Mouse (Mus musculus) kidney, adult 2 months (tissue): ENCODE results near the gene Fem1a.

ENCODE experiments used
- CTCF ChIP-seq: fragments of 200-500 bp; conservative IDR thresholded peaks from 2 replicates; pipeline ENCODE4 v1.5.1; 2011; ENCODE audit warnings: low read depth, mild to moderate bottlenecking, control low read depth, low read length, moderate library complexity, mixed read lengths; ENCODE audit not compliant: insufficient read depth, insufficient read length
- POLR2A ChIP-seq: fragments of 200-500 bp; IDR thresholded peaks from one replicate; pipeline ENCODE4 v1.6.1; 2011; ENCODE audit warnings: low read depth, low read length, control low read depth

GRCm38 (mm10) chr17:56206986-56207674 lies 49.5 kb upstream of the Fem1a start:
- TF ChIP-seq CTCF (no peak), POLR2A (no peak)
